Mouse (Mus musculus) left cerebral cortex, postnatal 36 days (tissue): ENCODE measurements around the gene Arl6ip5. TPM values are rescaled to one million over a fixed set of nuclear protein-coding genes. Genes with fewer than 3 reads are reported as not detected.
A peak's percentile ranks its signal among the peaks of the same experiment; 100 is the strongest.

Experiments
- DNase-seq, 2 experiments: peaks; one replicate each; pipeline ENCODE4 v3.0.0; 2021 to 2022; ENCODE audit warnings: low spot score in 2 of 2, mixed read lengths in 1 of 2
- intact Hi-C: fragments of 180-260 bp; cut with DNase I; formaldehyde crosslinking; loops from one replicate; pipeline ENCODE4 v1.15.1; 2025
- total RNA-seq, 2 experiments: library from RNA; stranded (reverse); gene quantifications; 2 replicates each; pipeline ENCODE4 v1.2.3; 2021

Arl6ip5 gene
- 100 to 1,000 TPM; 194 to 211 TPM for total RNA-seq

- peak; percentile 89 for DNase-seq
- intact Hi-C loops, result no loop called here
These were observed at the start of gene Arl6ip5 for GRCm38 (mm10) chr6:97210191-97210961. Arl6ip5 (plus strand) TSS chr6:97210689.

GRCm38 (mm10) chr6:97175716-97176115 is 34.8 kb upstream of the Arl6ip5 start:
- intact Hi-C loops, result no loop called here
- DNase-seq, result no peak

GRCm38 (mm10) chr6:97178491-97179366 is 31.8 kb upstream of the Arl6ip5 start, which contains the start of gene Tmf1:
Tmf1 (minus strand) TSS chr6:97179122.
- DNase-seq, result peak; percentile 95 to 96
- intact Hi-C loops, result loop anchor here (2.0 kb wide), 1 partner anchor 26 kb away; the partner anchor contains the start of gene Uba3

- no peak for DNase-seq
- intact Hi-C loops, result loop anchor here (2.0 kb wide), 1 partner anchor 25 kb away; the partner anchor contains the start of gene Uba3
These were observed 31.1 kb upstream of the Arl6ip5 start for GRCm38 (mm10) chr6:97179367-97179828.

GRCm38 (mm10) chr6:97200437-97200836 is 10.1 kb upstream of the Arl6ip5 start:
- DNase-seq, result no peak
- intact Hi-C loops, result no loop called here

GRCm38 (mm10) chr6:97202477-97202876 is 8.0 kb upstream of the Arl6ip5 start:
- no peak for DNase-seq
- intact Hi-C loops, result no loop called here

- intact Hi-C loops, result loop anchor here (2.0 kb wide), 1 partner anchor 26 kb away; the partner anchor contains the start of gene Tmf1
- DNase-seq, result no peak
These were observed 6.1 kb upstream of the Arl6ip5 start for GRCm38 (mm10) chr6:97204252-97204869.

GRCm38 (mm10) chr6:97204952-97205351 is 5.5 kb upstream of the Arl6ip5 start:
- peak in 1 of 2 experiments; percentile 27 for DNase-seq

GRCm38 (mm10) chr6:97205439-97205885 is 5.0 kb upstream of the Arl6ip5 start, which contains the start of gene Uba3:
Uba3 (minus strand) TSS chr6:97205647.
- intact Hi-C loops, result loop anchor here (2.0 kb wide), 1 partner anchor 27 kb away; the partner anchor contains the start of gene Tmf1
- peak; percentile 96 for DNase-seq

More at GRCm38 (mm10) chr6:97204952-97205351, 5.5 kb upstream of the Arl6ip5 start:
- intact Hi-C loops, result loop anchor here (2.0 kb wide), 1 partner anchor 26 kb away; the partner anchor contains the start of gene Tmf1

GRCm38 (mm10) chr6:97207085-97207484 is 3.4 kb upstream of the Arl6ip5 start:
- DNase-seq, result no peak
- intact Hi-C loops, result no loop called here

GRCm38 (mm10) chr6:97208406-97208805 is 2.1 kb upstream of the Arl6ip5 start:
- intact Hi-C loops, result no loop called here
- no peak for DNase-seq

- DNase-seq, result no peak
- intact Hi-C loops, result no loop called here
These were observed 1.3 kb upstream of the Arl6ip5 start for GRCm38 (mm10) chr6:97209201-97209600.

GRCm38 (mm10) chr6:97209751-97210150 is 738 bp upstream of the Arl6ip5 start:
- DNase-seq, result no peak
- intact Hi-C loops, result no loop called here

GRCm38 (mm10) chr6:97210962-97211601 is 593 bp downstream of the Arl6ip5 start:
- intact Hi-C loops, result no loop called here
- peak; percentile 31 to 35 for DNase-seq

GRCm38 (mm10) chr6:97211981-97212380 is 1.5 kb downstream of the Arl6ip5 start:
- intact Hi-C loops, result no loop called here
- peak; percentile 64 to 71 for DNase-seq

GRCm38 (mm10) chr6:97216154-97216821 is 5.8 kb downstream of the Arl6ip5 start:
- intact Hi-C loops, result no loop called here
- DNase-seq, result no peak

GRCm38 (mm10) chr6:97220672-97221071 is 10.2 kb downstream of the Arl6ip5 start:
- DNase-seq, result no peak
- intact Hi-C loops, result no loop called here
